Mouse (Mus musculus): Measurements from ENCODE around the gene Mnx1. TPM values are rescaled to one million over a fixed set of nuclear protein-coding genes. Genes with fewer than 3 reads are reported as not detected.

Mnx1 gene
- 0.04 and 0.14 TPM in 2 replicates for polyA plus RNA-seq (2012; rRNA removed)

DNA sequence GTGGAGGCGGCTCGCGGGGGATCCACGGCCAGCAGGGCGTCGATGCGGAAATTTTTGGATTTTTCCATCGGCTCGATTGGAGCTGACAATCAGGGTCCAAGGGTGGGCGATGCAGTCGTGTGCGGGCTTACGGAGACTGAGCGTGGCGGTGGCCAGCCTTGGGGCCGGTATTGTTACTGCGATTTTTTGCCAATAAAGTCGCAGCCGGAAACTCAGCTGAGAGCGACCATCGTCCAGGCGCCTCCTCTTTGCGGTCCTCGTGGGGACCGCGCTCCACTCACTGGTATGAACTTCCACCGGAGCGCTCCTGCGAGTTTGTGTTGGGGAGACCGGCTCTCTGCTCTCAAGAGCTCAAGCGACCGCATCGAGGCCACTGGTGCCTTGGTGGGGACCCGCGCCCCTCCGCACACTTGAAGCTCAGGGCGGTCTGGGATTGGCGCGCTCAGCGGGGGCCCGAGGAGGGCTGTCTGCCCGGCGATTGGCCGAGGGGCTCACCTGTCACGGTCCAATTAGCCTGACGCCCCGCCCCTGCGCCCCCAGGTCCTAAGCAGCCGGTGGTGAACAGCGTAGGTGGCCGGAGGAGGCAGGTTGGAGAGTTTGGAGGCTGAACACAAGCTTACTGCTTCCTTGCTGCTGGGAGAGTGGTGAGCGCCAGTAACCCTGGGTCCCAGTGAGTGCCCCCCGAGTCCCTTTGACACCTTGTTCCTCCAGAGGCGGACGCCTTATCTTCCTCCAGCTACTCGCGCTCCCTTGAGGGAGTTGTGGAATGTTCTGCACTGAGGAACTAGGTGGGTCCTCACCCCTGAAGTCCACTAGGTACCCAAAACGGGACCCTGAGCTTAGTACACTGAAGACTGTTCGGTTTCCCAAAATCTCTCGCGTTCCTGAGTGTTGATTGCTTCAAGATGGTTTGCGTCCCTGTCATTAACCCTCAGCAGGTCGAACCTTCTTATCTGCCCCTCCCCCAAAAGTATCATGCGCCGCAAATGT is at the start of gene Mnx1:
Gene Mnx1 (minus strand): TSS at position 263 of the 990 bp plus-strand sequence.
- TF ChIP-seq POLR2A (IDR thresholded peaks at IDR 0.05; ENCODE audit: borderline replicate concordance, extremely low read depth, insufficient read depth, insufficient read length, poor library complexity, severe bottlenecking) (no peak), CTCF (IDR thresholded peaks at IDR 0.05; ENCODE audit: borderline replicate concordance, extremely low read depth, insufficient read depth, insufficient read length) (no peak)
- no peak for DNase-seq (ENCODE audit: low read depth)

DNA sequence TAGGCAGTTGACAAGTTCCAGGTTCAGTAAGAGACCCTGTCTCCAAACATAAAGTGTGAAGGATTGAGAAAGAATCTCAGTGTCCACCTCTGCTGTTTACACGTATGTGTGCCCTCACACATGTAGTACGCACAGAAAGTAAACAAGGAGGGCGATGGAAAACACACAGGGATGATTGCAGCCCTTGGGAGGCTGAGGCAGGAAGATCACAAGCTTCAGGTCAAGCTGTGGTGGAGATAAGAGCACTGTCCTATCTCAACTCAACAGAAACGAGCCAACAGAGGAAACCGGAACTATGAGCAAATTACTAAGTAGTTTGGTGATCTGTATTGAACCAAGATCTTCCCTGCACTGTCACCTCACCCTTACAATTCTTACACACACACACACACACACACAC is 38.2 kb upstream of the Mnx1 start:
- no peak for DNase-seq (ENCODE audit: low read depth)
- TF ChIP-seq CTCF (IDR thresholded peaks at IDR 0.05; ENCODE audit: borderline replicate concordance, extremely low read depth, insufficient read depth, insufficient read length) = no peak
- no peak for TF ChIP-seq POLR2A (IDR thresholded peaks at IDR 0.05; ENCODE audit: borderline replicate concordance, extremely low read depth, insufficient read depth, insufficient read length, poor library complexity, severe bottlenecking)

DNA sequence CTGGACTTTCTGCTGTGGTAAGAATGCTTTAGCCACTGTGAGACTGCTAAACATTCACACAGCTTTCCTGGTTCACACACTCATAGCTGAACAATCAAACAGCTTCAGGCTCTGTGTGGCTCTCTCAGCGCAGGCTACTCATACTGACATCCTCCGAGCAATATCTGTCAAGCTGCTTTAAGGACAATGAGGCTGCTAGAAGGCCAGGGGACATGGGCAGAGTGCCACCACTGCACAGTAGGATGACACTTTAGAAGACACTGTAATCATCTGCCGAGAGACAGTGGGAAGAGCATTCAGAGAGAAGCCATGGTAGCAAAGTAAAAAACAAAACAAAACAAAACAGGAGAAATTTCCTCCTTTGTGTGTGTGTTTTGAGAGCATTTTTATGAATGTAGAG is 37.6 kb upstream of the Mnx1 start:
- peak; percentile 1 for DNase-seq (ENCODE audit: low read depth)

DNA sequence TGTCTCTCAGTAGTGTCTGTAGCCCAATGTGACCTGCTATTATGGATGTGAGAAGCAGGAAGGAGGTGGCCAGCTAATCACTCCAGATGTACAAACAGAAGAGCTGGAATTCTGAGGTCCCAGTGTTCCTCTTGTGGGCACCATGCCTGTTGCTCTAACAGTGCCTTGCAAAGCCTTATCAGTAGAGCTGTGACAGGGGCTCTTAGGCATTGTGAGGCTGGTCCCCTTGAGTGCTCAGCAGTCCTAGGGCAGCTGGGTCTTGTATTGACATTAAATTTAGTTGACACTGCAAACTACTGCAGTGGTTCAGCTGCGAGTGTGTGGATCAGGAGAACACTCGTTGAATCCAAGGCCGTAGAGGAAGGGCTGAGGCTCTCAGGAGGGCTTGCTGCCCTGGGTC is 28.7 kb upstream of the Mnx1 start:
- no peak for DNase-seq (ENCODE audit: low read depth)
- no peak for TF ChIP-seq CTCF (IDR thresholded peaks at IDR 0.05; ENCODE audit: borderline replicate concordance, extremely low read depth, insufficient read depth, insufficient read length)
- TF ChIP-seq POLR2A (IDR thresholded peaks at IDR 0.05; ENCODE audit: borderline replicate concordance, extremely low read depth, insufficient read depth, insufficient read length, poor library complexity, severe bottlenecking) = no peak

More for the DNA sequence above, 37.6 kb upstream of the Mnx1 start:
- TF ChIP-seq POLR2A (IDR thresholded peaks at IDR 0.05; ENCODE audit: borderline replicate concordance, extremely low read depth, insufficient read depth, insufficient read length, poor library complexity, severe bottlenecking) = no peak
- TF ChIP-seq CTCF (IDR thresholded peaks at IDR 0.05; ENCODE audit: borderline replicate concordance, extremely low read depth, insufficient read depth, insufficient read length) = no peak

DNA sequence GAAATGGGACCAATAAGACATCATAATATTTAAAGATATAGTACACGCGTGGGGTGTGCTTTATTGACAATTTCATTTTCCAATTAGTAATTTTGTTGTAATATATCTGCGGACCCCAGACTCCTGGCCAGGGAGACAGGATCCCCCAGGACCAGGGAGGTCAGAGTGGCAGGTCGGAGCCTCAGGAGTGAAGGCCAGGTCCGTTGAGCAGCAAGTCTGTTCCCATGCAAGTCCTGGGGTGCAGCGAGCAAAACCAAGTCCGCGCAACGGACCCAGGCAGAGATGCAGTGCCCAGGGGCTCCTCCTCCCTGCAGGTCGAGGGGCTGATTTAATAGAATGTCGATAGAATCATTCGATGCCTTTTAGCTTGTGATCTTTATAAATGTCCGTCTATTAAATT is 9.1 kb upstream of the Mnx1 start:
- no peak for DNase-seq (ENCODE audit: low read depth)
- no peak for TF ChIP-seq CTCF (IDR thresholded peaks at IDR 0.05; ENCODE audit: borderline replicate concordance, extremely low read depth, insufficient read depth, insufficient read length)
- no peak for TF ChIP-seq POLR2A (IDR thresholded peaks at IDR 0.05; ENCODE audit: borderline replicate concordance, extremely low read depth, insufficient read depth, insufficient read length, poor library complexity, severe bottlenecking)

DNA sequence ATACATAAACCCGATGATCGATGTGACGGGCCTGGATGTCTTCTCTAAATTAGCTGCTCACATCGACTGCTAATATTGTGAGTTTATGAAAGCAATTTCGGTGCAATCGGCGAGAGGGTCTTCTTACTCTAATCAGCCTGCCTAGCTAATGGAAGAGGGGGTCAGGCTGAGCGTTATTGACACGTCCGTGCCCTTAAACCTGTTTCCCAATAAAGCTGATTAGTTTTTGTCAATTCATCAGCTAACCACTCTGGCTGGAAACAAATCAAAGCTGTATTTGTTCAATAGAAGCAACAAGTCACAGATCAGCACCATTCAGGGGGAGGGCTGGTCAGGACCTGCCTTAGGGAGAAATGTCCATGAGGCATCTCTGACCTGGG is 7.7 kb upstream of the Mnx1 start:
- TF ChIP-seq POLR2A (IDR thresholded peaks at IDR 0.05; ENCODE audit: borderline replicate concordance, extremely low read depth, insufficient read depth, insufficient read length, poor library complexity, severe bottlenecking) (no peak), CTCF (IDR thresholded peaks at IDR 0.05; ENCODE audit: borderline replicate concordance, extremely low read depth, insufficient read depth, insufficient read length) (no peak)
- no peak for DNase-seq (ENCODE audit: low read depth)

GRCm38 (mm10) chr5:29484965-29485940 is 7.0 kb upstream of the Mnx1 start:
- TF ChIP-seq CTCF (IDR thresholded peaks at IDR 0.05; ENCODE audit: borderline replicate concordance, extremely low read depth, insufficient read depth, insufficient read length) = no peak
- TF ChIP-seq POLR2A (IDR thresholded peaks at IDR 0.05; ENCODE audit: borderline replicate concordance, extremely low read depth, insufficient read depth, insufficient read length, poor library complexity, severe bottlenecking) = no peak
- no peak for DNase-seq (ENCODE audit: low read depth)

DNA sequence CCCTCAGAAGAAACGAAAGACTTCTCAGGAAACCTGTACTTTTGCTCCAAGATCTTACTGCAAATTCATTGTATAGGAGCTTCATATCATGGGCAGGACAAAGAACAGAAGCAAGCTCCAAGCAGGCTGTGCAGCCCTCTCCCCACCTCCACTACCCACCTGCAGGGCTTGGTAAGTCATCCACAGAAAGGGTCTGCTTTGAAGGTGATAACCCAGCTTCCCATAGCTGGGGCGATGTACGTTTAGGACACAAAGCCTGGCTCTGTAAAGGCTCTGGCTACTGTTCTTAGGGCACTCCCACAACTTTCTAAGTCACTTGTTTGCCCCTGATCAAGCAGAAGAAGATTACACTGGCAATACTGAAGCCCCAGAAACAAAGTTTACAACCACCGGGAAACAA is 5.5 kb upstream of the Mnx1 start:
- DNase-seq (ENCODE audit: low read depth) = no peak
- TF ChIP-seq CTCF (IDR thresholded peaks at IDR 0.05; ENCODE audit: borderline replicate concordance, extremely low read depth, insufficient read depth, insufficient read length) (no peak), POLR2A (IDR thresholded peaks at IDR 0.05; ENCODE audit: borderline replicate concordance, extremely low read depth, insufficient read depth, insufficient read length, poor library complexity, severe bottlenecking) (no peak)

DNA sequence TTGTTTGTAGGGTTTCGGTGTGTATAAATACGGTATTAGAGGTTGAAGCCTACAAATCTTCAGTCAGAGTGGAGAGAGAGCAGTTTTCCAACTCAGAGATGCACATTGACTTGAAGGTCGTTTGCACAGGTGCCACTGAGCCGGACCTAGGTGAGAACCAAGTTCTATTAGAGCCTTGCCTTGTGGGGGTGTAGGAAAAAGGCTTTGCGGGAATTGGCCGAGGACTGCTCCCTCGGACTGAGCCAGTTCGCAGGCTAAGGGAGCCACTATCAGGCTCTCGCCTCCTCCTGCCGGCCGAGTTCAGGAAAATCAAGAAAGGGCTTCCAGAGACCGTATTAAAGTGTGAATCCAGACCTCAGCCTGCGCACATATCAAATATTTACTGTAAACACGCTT is 926 bp upstream of the Mnx1 start:
- TF ChIP-seq CTCF (IDR thresholded peaks at IDR 0.05; ENCODE audit: borderline replicate concordance, extremely low read depth, insufficient read depth, insufficient read length) = peak; percentile 55; the same call in 1 of the 2 replicates
- TF ChIP-seq POLR2A (IDR thresholded peaks at IDR 0.05; ENCODE audit: borderline replicate concordance, extremely low read depth, insufficient read depth, insufficient read length, poor library complexity, severe bottlenecking) = no peak
- peak; percentile 71 for DNase-seq (ENCODE audit: low read depth)

GRCm38 (mm10) chr5:29477474-29478207 is 629 bp downstream of the Mnx1 start:
- TF ChIP-seq CTCF (IDR thresholded peaks at IDR 0.05; ENCODE audit: borderline replicate concordance, extremely low read depth, insufficient read depth, insufficient read length) (no peak), POLR2A (IDR thresholded peaks at IDR 0.05; ENCODE audit: borderline replicate concordance, extremely low read depth, insufficient read depth, insufficient read length, poor library complexity, severe bottlenecking) (no peak)
- no peak for DNase-seq (ENCODE audit: low read depth)
